Mouse (Mus musculus) olfactory bulb, adult 2 months (tissue): ENCODE data around the gene Fam186a.

Experiments used
- CTCF ChIP-seq: fragments of 200-500 bp; IDR thresholded peaks from 2 replicates; pipeline ENCODE4 v1.5.1; 2012; ENCODE audit warnings: low read depth, mild to moderate bottlenecking, low read length, moderate library complexity; ENCODE audit not compliant: insufficient read depth
- POLR2A ChIP-seq: fragments of 200-500 bp; IDR thresholded peaks from 2 replicates; pipeline ENCODE4 v1.6.1; 2012; ENCODE audit warnings: mild to moderate bottlenecking, low read depth, low read length, moderate library complexity; ENCODE audit not compliant: insufficient read depth

DNA sequence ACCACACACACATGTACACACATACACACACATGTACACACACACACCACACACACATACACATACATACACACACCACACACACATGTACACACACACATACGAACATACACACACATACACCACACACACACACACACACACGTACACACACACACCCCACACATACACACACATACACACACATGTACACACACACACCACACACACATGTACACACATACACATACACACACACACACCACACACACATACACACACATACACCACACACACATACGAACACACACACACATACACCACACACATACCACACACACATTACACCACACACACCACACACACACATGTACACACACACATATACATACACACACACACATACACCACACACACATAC, 30.2 kb downstream of the Fam186a start:
- TF ChIP-seq CTCF (no peak), POLR2A (no peak)
